Mouse (Mus musculus) stomach, postnatal 0 days (tissue): ENCODE measurements around the gene Vdr. TPM values are rescaled to one million over a fixed set of nuclear protein-coding genes. Genes with fewer than 3 reads are reported as not detected.

Experiments
- ATAC-seq: fragments of 200-750 bp; cut with Nextera tagmentation; 2 replicates; pipeline ENCODE4 v1.8.0; 2017; ENCODE audit not compliant: low FRiP score, low TSS enrichment
- DNase-seq: peaks from one replicate; pipeline ENCODE4 v3.0.0-alpha.2; 2016; ENCODE audit warnings: low spot score
- H3K27ac ChIP-seq: fragments of 300-500 bp; sonication (generic); replicated peaks from 2 replicates; pipeline ENCODE4 v1.5.1; 2014; ENCODE audit warnings: mild to moderate bottlenecking, control low read depth
- H3K27me3 ChIP-seq: fragments of 300-500 bp; sonication (generic); 2 replicates; pipeline ENCODE4 v1.6.1; 2014; ENCODE audit warnings: low read length; ENCODE audit not compliant: control insufficient read depth, insufficient read depth
- H3K36me3 ChIP-seq: fragments of 300-500 bp; sonication (generic); 2 replicates; pipeline ENCODE4 v1.6.1; 2014; ENCODE audit warnings: low read length, mixed read lengths; ENCODE audit not compliant: control insufficient read depth, insufficient read depth
- H3K4me1 ChIP-seq: fragments of 300-500 bp; sonication (generic); replicated peaks from 2 replicates; pipeline ENCODE4 v1.6.1; 2014; ENCODE audit warnings: antibody characterized with exemption; ENCODE audit not compliant: control insufficient read depth, insufficient read depth
- H3K4me2 ChIP-seq: fragments of 300-500 bp; sonication (generic); replicated peaks from 2 replicates; pipeline ENCODE4 v1.6.1; 2014; ENCODE audit warnings: low read depth, mild to moderate bottlenecking, control low read depth, moderate library complexity
- H3K4me3 ChIP-seq: fragments of 300-500 bp; sonication (generic); 2 replicates; pipeline ENCODE4 v1.5.1; 2014; ENCODE audit warnings: low read depth, low read length, control low read depth
- H3K9ac ChIP-seq: fragments of 300-500 bp; sonication (generic); 2 replicates; pipeline ENCODE4 v1.6.1; 2014; ENCODE audit warnings: mild to moderate bottlenecking, low read length, control low read depth, mixed read lengths
- H3K9me3 ChIP-seq: fragments of 300-500 bp; sonication (generic); 2 replicates; pipeline ENCODE4 v1.6.1; 2016; ENCODE audit warnings: low read length; ENCODE audit not compliant: control insufficient read depth
- CTCF ChIP-seq: IDR thresholded peaks from 2 replicates; pipeline ENCODE4 v1.5.1; 2016; ENCODE audit warnings: antibody characterized with exemption, low read depth, mild to moderate bottlenecking, moderate library complexity
- EP300 ChIP-seq: optimal IDR thresholded peaks from 2 replicates; pipeline ENCODE3; 2016; ENCODE audit warnings: antibody characterized with exemption
- WGBS: fragments of 180-500 bp; shearing (Covaris S2); extraction: QIAGEN DNeasy Blood & Tissue Kit; methylation state at CpG from one replicate; pipeline ENCODE4 v1.1.7; 2014; 5-methylcytosine and 5-hydroxymethylcytosine counted together
- polyA plus RNA-seq: library from polyadenylated mRNA; unstranded; fragments of >200 nt; fragmentation: Nextera tagmentation; extraction: Ambion mirVana; gene quantifications from 2 replicates; pipeline ENCODE4 v1.2.1, GENCODE M21; 2015

The Vdr gene
- 1.4 and 1.5 TPM in 2 replicates for polyA plus RNA-seq

DNA sequence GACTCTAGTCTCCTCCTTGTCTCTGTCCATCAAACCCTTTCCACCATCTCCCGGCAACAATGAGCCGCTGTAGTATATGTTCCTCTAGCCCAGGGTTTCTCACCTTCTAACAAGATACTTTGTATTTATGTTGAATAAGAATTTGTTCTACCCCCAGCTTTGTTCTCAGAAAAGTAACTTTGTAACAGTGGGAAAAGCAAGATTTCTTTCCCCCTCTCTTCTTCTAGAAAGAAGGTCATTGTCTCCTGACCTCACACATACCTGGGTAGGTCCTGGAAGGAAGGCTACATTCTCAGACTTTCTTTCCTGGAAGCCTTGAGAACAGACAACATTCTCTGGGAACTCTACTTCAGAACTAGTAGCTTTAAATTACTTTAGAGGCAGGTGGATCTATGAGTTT lies at the start of gene Vdr:
Gene Vdr (minus strand): TSS at position 101 of the 400 bp plus-strand sequence.
- no peak for ATAC-seq
- H3K9me3 ChIP-seq, result no peaks in the 10 kb centered on the region
- no peaks in the 10 kb centered on the region for H3K27me3 ChIP-seq
- H3K4me1 ChIP-seq, result peaks cover 12% of the 10 kb centered on the region
- no peaks in the 10 kb centered on the region for H3K36me3 ChIP-seq
- H3K4me3 ChIP-seq, result no peak within 1 kb of the TSS
- WGBS, result 92% methylated on average over 2 of the region's 2 CpGs
- TF ChIP-seq CTCF, result no peak
- no peak for TF ChIP-seq EP300
- no peak within 1 kb of the TSS for H3K4me2 ChIP-seq
- no peak within 1 kb of the TSS for H3K9ac ChIP-seq
- no peak within 1 kb of the TSS for H3K27ac ChIP-seq
- DNase-seq, result no peak

DNA sequence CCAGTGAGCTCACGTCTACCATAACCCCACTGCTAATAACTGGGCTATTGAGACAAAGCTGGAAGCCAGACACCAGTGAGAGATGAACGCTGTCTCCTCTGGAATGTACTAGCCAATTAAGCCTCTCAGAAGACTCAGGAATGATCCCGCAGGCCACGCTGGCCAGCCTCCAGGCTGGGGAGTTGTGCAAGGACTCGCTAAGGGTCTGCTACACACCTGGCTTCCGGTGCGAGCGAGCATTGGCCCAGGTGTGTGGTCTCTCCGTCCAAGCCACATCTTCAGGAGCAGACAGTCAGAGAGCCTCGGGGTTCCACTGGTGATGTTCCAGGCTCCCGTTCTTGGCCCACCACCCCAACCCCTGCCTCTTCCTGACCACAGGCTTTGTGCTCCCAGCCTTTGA lies 46.0 kb upstream of the Vdr start:
- Histone ChIP-seq H3K4me2 (no peak overlapping the region), H3K36me3 (no peaks in the 10 kb centered on the region), H3K9ac (no peak overlapping the region), H3K4me3 (no peak overlapping the region), H3K27me3 (no peaks in the 10 kb centered on the region), H3K9me3 (no peaks in the 10 kb centered on the region), H3K27ac (no peak overlapping the region), H3K4me1 (no peaks in the 10 kb centered on the region)
- WGBS, result 65% methylated on average over 11 of the region's 11 CpGs
- no peak for DNase-seq
- TF ChIP-seq CTCF, result no peak
- no peak for TF ChIP-seq EP300
- ATAC-seq, result no peak

DNA sequence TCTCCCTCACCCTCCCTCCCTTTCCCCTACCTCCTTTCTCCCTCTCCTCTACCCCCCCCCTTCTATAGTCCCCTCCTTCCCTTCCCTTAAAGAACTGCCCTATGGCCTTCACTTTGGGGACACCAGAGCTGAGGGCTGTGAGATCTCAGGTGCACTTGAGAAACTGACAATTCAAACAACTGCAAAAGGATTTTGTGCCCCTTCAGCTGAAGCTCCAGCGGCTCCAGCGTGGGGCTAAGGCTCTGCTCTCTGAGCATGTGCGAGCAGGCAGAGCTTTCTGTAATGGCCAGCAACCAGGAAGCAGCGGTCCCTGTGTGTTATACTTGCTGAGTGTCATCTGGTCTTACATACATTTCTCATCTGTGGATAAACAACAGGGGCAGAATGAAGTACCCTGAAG lies 45.3 kb upstream of the Vdr start:
- no peaks in the 10 kb centered on the region for H3K36me3 ChIP-seq
- 16% methylated on average over 4 of the region's 4 CpGs for WGBS
- ATAC-seq (no peak), DNase-seq (no peak)
- no peak overlapping the region for H3K27ac ChIP-seq
- no peak overlapping the region for H3K9ac ChIP-seq
- TF ChIP-seq CTCF, result no peak
- TF ChIP-seq EP300, result no peak
- no peak overlapping the region for H3K4me3 ChIP-seq
- no peaks in the 10 kb centered on the region for H3K9me3 ChIP-seq
- H3K4me1 ChIP-seq, result no peaks in the 10 kb centered on the region
- H3K4me2 ChIP-seq, result no peak overlapping the region
- H3K27me3 ChIP-seq, result no peaks in the 10 kb centered on the region

DNA sequence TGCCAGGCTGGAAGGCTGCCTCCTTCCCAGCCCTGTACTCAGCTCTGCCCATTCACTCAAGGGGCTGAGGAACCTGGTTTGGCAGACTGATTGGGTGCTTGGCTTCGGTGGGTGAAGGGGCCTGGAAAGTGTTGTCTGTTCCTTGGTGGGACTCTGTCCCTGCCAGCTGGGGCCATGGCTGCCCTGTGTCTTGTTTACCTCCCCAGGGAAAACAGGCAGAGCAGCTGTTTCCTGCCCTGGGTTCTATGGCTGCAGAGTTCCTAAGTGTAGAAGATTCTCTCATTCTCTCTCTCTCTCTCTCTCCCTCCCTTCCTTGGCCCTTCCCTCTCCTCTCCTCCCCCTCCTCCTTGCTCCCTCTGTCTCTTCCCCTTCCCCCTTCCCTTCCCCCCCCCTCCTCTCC lies 44.9 kb upstream of the Vdr start:
- Histone ChIP-seq H3K27me3 (no peaks in the 10 kb centered on the region), H3K9me3 (no peaks in the 10 kb centered on the region), H3K36me3 (no peaks in the 10 kb centered on the region), H3K4me1 (no peaks in the 10 kb centered on the region), H3K4me2 (no peak overlapping the region), H3K27ac (no peak overlapping the region), H3K9ac (no peak overlapping the region), H3K4me3 (no peak overlapping the region)
- DNase-seq (no peak), ATAC-seq (0 out of 2 replicates have a peak, but pooled peaks have one; percentile 27)
- no peak for TF ChIP-seq EP300
- no peak for TF ChIP-seq CTCF
- WGBS, result 56% methylated on average over 1 of the region's 1 CpGs

DNA sequence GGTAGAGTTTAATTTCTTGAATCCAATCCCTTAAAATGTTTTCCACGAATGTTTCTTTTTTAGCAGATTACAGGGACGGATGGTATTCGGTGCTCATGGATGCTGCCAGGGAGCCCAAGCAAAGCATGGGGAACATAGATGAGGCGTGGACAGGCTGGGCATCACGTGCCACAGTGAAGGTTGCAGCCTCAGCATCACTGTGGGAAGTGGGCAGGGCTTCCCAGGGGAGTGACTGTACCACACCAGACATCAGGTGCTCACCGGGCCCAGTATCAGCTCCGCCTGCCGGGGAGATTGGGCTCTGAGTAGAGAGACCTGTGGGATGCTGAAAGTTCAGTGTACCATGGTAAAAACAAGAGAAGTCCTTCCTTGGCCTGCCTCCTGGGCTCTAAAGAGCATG lies 44.2 kb upstream of the Vdr start:
- Histone ChIP-seq H3K4me3 (no peak overlapping the region), H3K4me1 (no peaks in the 10 kb centered on the region), H3K9me3 (no peaks in the 10 kb centered on the region), H3K27me3 (no peaks in the 10 kb centered on the region), H3K4me2 (no peak overlapping the region), H3K9ac (no peak overlapping the region), H3K36me3 (no peaks in the 10 kb centered on the region), H3K27ac (no peak overlapping the region)
- no peak for DNase-seq
- 74% methylated on average over 8 of the region's 8 CpGs for WGBS
- no peak for TF ChIP-seq CTCF
- ATAC-seq, result no peak

DNA sequence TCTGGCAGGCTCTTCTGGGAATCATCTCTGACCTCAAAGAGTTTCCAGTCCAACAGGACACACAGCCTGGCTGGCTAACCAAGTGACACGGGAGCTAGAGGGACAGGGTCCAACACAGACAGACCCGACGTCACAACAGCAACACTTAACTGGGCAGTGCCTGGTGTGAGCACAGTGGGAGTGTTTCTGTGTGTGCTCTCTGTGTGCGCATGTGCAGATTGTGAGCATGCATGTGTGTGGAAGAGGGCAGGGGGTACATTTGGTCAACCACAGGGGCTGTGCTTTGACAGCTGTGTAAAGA lies 42.4 kb upstream of the Vdr start:
- no peaks in the 10 kb centered on the region for H3K27me3 ChIP-seq

More for the DNA sequence above, 42.4 kb upstream of the Vdr start:
- no peak overlapping the region for H3K27ac ChIP-seq
- no peak for DNase-seq
- H3K4me2 ChIP-seq, result no peak overlapping the region
- H3K9ac ChIP-seq, result no peak overlapping the region
- TF ChIP-seq CTCF, result no peak
- TF ChIP-seq EP300, result no peak
- H3K9me3 ChIP-seq, result no peaks in the 10 kb centered on the region
- no peak overlapping the region for H3K4me3 ChIP-seq
- H3K36me3 ChIP-seq, result no peaks in the 10 kb centered on the region
- ATAC-seq, result peak; percentile 14; the same call in 1 of the 2 replicates
- WGBS, result 67% methylated on average over 4 of the region's 4 CpGs
- H3K4me1 ChIP-seq, result no peaks in the 10 kb centered on the region
